Mouse (Mus musculus): Measurements from ENCODE around the gene Rps28.

GRCm38 (mm10) chr17:33784939-33785338 lies 39.4 kb downstream of the Rps28 start:
- no peak for TF ChIP-seq CTCF (conservative IDR thresholded peaks at IDR 0.05; ENCODE audit: low read length)
- TF ChIP-seq POU5F1 (IDR thresholded peaks at IDR 0.05; ENCODE audit: borderline replicate concordance, low read length), result no peak

Measured in E14TG2a.4 (cell line).